Comparison of ENCODE assay signal across 8 mouse cellular contexts in genomic region chr13:98298833-98299758, GRCm38 (mm10). TPM values are rescaled to one million over a fixed set of nuclear protein-coding genes. Genes with fewer than 3 reads are reported as not detected.
DNase-seq lines count a peak whose midpoint lies in the region; ATAC-seq and TF ChIP-seq lines count a peak whose summit lies in the region.

No protein-coding gene starts in this region.

- no peak overlapping the region for H3K27ac ChIP-seq in heart, embryonic 13.5 days (replicated peaks)
- no peak overlapping the region for H3K27ac ChIP-seq in liver, embryonic 12.5 days
- H3K27ac ChIP-seq in neural tube, embryonic 12.5 days: no peak overlapping the region
- no peak overlapping the region; the same call in 1 of the 2 replicates for H3K27ac ChIP-seq in stomach, postnatal 0 days (replicated peaks)

- H3K4me2 ChIP-seq in heart, embryonic 13.5 days: peak overlapping the region; percentile 29
- H3K4me2 ChIP-seq in liver, embryonic 12.5 days: peak overlapping the region; percentile 27; the same call in 1 of the 2 replicates
- H3K4me2 ChIP-seq in neural tube, embryonic 12.5 days (replicated peaks): peak overlapping the region; percentile 41
- no peak overlapping the region for H3K4me2 ChIP-seq in stomach, postnatal 0 days (replicated peaks; ENCODE audit: low read depth)

- WGBS in heart, embryonic 13.5 days: 53% methylated on average over 21 of the region's 21 CpGs
- 51% methylated on average over 21 of the region's 21 CpGs for WGBS in liver, embryonic 12.5 days (ENCODE audit: insufficient replicate concordance)
- 49% methylated on average over 21 of the region's 21 CpGs for WGBS in neural tube, embryonic 12.5 days
- WGBS in stomach, postnatal 0 days: 44% methylated on average over 21 of the region's 21 CpGs

- peak; percentile 86 for TF ChIP-seq CTCF in stomach, postnatal 0 days (IDR thresholded peaks at IDR 0.05; ENCODE audit: low read depth)

- H3K9me3 ChIP-seq in heart, embryonic 13.5 days: no peaks in the 10 kb centered on the region
- H3K9me3 ChIP-seq in liver, embryonic 12.5 days (replicated peaks): peaks cover 4% of the 10 kb centered on the region; the same call in 1 of the 2 replicates
- H3K9me3 ChIP-seq in neural tube, embryonic 12.5 days: no peaks in the 10 kb centered on the region
- H3K9me3 ChIP-seq in stomach, postnatal 0 days (ENCODE audit: control insufficient read depth, low read length): no peaks in the 10 kb centered on the region

- H3K27me3 ChIP-seq in heart, embryonic 13.5 days (replicated peaks): no peaks in the 10 kb centered on the region; the same call in 1 of the 2 replicates
- no peaks in the 10 kb centered on the region; the same call in 1 of the 2 replicates for H3K27me3 ChIP-seq in liver, embryonic 12.5 days (replicated peaks)
- H3K27me3 ChIP-seq in neural tube, embryonic 12.5 days (replicated peaks): no peaks in the 10 kb centered on the region
- H3K27me3 ChIP-seq in stomach, postnatal 0 days (ENCODE audit: control insufficient read depth, insufficient read depth, low read length): no peaks in the 10 kb centered on the region

- H3K4me1 ChIP-seq in heart, embryonic 13.5 days: no peaks in the 10 kb centered on the region
- H3K4me1 ChIP-seq in liver, embryonic 12.5 days: 0 out of 2 replicates have a peak, but pooled peaks cover 3% of the 10 kb centered on the region
- H3K4me1 ChIP-seq in neural tube, embryonic 12.5 days: no peaks in the 10 kb centered on the region
- H3K4me1 ChIP-seq in stomach, postnatal 0 days (replicated peaks; ENCODE audit: control insufficient read depth, insufficient read depth): no peaks in the 10 kb centered on the region

- peak; percentile 82 for DNase-seq in CD4-positive, CD25-positive, alpha-beta regulatory T cell, adult 2 months (ENCODE audit: low read depth, low spot score)
- DNase-seq in brain, adult 2 months (ENCODE audit: low read depth, low spot score): peak; percentile 92
- DNase-seq in kidney, postnatal 10 days: peak; percentile 85
- DNase-seq in stomach, postnatal 0 days (ENCODE audit: low spot score): peak; percentile 87

- H3K9ac ChIP-seq in heart, embryonic 13.5 days: no peak overlapping the region
- no peak overlapping the region for H3K9ac ChIP-seq in liver, embryonic 12.5 days
- no peak overlapping the region for H3K9ac ChIP-seq in neural tube, embryonic 12.5 days
- H3K9ac ChIP-seq in stomach, postnatal 0 days (ENCODE audit: low read length): no peak overlapping the region

- no peak for TF ChIP-seq EP300 in stomach, postnatal 0 days (optimal IDR thresholded peaks at IDR 0.05)

- no peaks in the 10 kb centered on the region for H3K36me3 ChIP-seq in heart, embryonic 13.5 days
- H3K36me3 ChIP-seq in liver, embryonic 12.5 days: no peaks in the 10 kb centered on the region
- no peaks in the 10 kb centered on the region for H3K36me3 ChIP-seq in neural tube, embryonic 12.5 days
- no peaks in the 10 kb centered on the region for H3K36me3 ChIP-seq in stomach, postnatal 0 days (ENCODE audit: control insufficient read depth, insufficient read depth, low read length)

- peak; percentile 84 for ATAC-seq in erythroblast, adult 5-6 weeks (replicated peaks; ENCODE audit: low FRiP score, poor library complexity, severe bottlenecking)
- ATAC-seq in heart, embryonic 13.5 days (ENCODE audit: extremely low read depth, insufficient number of reproducible peaks, low FRiP score, low TSS enrichment): no peak
- ATAC-seq in liver, embryonic 12.5 days: peak; percentile 55; the same call in 1 of the 2 replicates
- peak; percentile 71 for ATAC-seq in neural tube, embryonic 12.5 days (ENCODE audit: low FRiP score, low read depth)
- peak; percentile 85 for ATAC-seq in stomach, postnatal 0 days (ENCODE audit: low FRiP score, low TSS enrichment)

- 0 out of 2 replicates have a peak overlapping the region, but pooled peaks have one; percentile 5 for H3K4me3 ChIP-seq in heart, embryonic 13.5 days
- no peak overlapping the region for H3K4me3 ChIP-seq in liver, embryonic 12.5 days
- H3K4me3 ChIP-seq in neural tube, embryonic 12.5 days: no peak overlapping the region
- H3K4me3 ChIP-seq in stomach, postnatal 0 days (ENCODE audit: low read depth, low read length): no peak overlapping the region

RNA-seq across cellular contexts. Expression of gene Btf3, which starts 17.7 kb away (rescaled TPM):
- total RNA-seq in erythroblast, adult 5-6 weeks (2015; ENCODE audit: low replicate concordance): 325 and 335 TPM in 2 replicates
- 314 and 425 TPM in 2 replicates for total RNA-seq in erythroblast, adult 5-6 weeks (2017; ENCODE audit: low replicate concordance)
- 385 and 447 TPM in 2 replicates for polyA plus RNA-seq in heart, embryonic 13.5 days (2015; fragmentation: Nextera tagmentation; extraction: Ambion mirVana)
- polyA plus RNA-seq in liver, embryonic 12.5 days (2016; fragmentation: Nextera tagmentation; extraction: Ambion mirVana): 552 and 568 TPM in 2 replicates
- polyA plus RNA-seq in neural tube, embryonic 12.5 days (2016; fragmentation: Nextera tagmentation; extraction: Ambion mirVana): 648 and 669 TPM in 2 replicates
- polyA plus RNA-seq in stomach, postnatal 0 days (2015; fragmentation: Nextera tagmentation; extraction: Ambion mirVana): 559 TPM in 2 replicates

RNA-seq across cellular contexts. Expression of gene Gm21976, which starts 19.4 kb away (rescaled TPM):
- total RNA-seq in erythroblast, adult 5-6 weeks (2015; ENCODE audit: low replicate concordance): not detected in 2 replicates
- total RNA-seq in erythroblast, adult 5-6 weeks (2017; ENCODE audit: low replicate concordance): not detected in 2 replicates
- not detected in 2 replicates for polyA plus RNA-seq in heart, embryonic 13.5 days (2015; fragmentation: Nextera tagmentation; extraction: Ambion mirVana)
- polyA plus RNA-seq in liver, embryonic 12.5 days (2016; fragmentation: Nextera tagmentation; extraction: Ambion mirVana): not detected in 2 replicates
- not detected in 2 replicates for polyA plus RNA-seq in neural tube, embryonic 12.5 days (2016; fragmentation: Nextera tagmentation; extraction: Ambion mirVana)
- polyA plus RNA-seq in stomach, postnatal 0 days (2015; fragmentation: Nextera tagmentation; extraction: Ambion mirVana): not detected in 2 replicates

RNA-seq across cellular contexts. Expression of gene Ankra2, which starts 36.2 kb away (rescaled TPM):
- total RNA-seq in erythroblast, adult 5-6 weeks (2015; ENCODE audit: low replicate concordance): 4.6 and 13.8 TPM in 2 replicates
- 7.1 and 7.9 TPM in 2 replicates for total RNA-seq in erythroblast, adult 5-6 weeks (2017; ENCODE audit: low replicate concordance)
- polyA plus RNA-seq in heart, embryonic 13.5 days (2015; fragmentation: Nextera tagmentation; extraction: Ambion mirVana): 14.1 and 14.8 TPM in 2 replicates
- 11.6 and 11.7 TPM in 2 replicates for polyA plus RNA-seq in liver, embryonic 12.5 days (2016; fragmentation: Nextera tagmentation; extraction: Ambion mirVana)
- polyA plus RNA-seq in neural tube, embryonic 12.5 days (2016; fragmentation: Nextera tagmentation; extraction: Ambion mirVana): 41.4 and 46.1 TPM in 2 replicates
- polyA plus RNA-seq in stomach, postnatal 0 days (2015; fragmentation: Nextera tagmentation; extraction: Ambion mirVana): 20.5 and 20.6 TPM in 2 replicates

RNA-seq across cellular contexts. Expression of gene Utp15, which starts 36.3 kb away (rescaled TPM):
- total RNA-seq in erythroblast, adult 5-6 weeks (2015; ENCODE audit: low replicate concordance): 2.3 and 8.6 TPM in 2 replicates
- total RNA-seq in erythroblast, adult 5-6 weeks (2017; ENCODE audit: low replicate concordance): 7.9 and 9.6 TPM in 2 replicates
- polyA plus RNA-seq in heart, embryonic 13.5 days (2015; fragmentation: Nextera tagmentation; extraction: Ambion mirVana): 13.5 and 15.0 TPM in 2 replicates
- 26.9 and 28.4 TPM in 2 replicates for polyA plus RNA-seq in liver, embryonic 12.5 days (2016; fragmentation: Nextera tagmentation; extraction: Ambion mirVana)
- 33.6 and 34.9 TPM in 2 replicates for polyA plus RNA-seq in neural tube, embryonic 12.5 days (2016; fragmentation: Nextera tagmentation; extraction: Ambion mirVana)
- 9.5 and 9.6 TPM in 2 replicates for polyA plus RNA-seq in stomach, postnatal 0 days (2015; fragmentation: Nextera tagmentation; extraction: Ambion mirVana)

RNA-seq across cellular contexts. Expression of gene Foxd1, which starts 54.9 kb away (rescaled TPM):
- total RNA-seq in erythroblast, adult 5-6 weeks (2015; ENCODE audit: low replicate concordance): not detected in 2 replicates
- not detected in 2 replicates for total RNA-seq in erythroblast, adult 5-6 weeks (2017; ENCODE audit: low replicate concordance)
- polyA plus RNA-seq in heart, embryonic 13.5 days (2015; fragmentation: Nextera tagmentation; extraction: Ambion mirVana): 0.04 TPM in 2 replicates
- polyA plus RNA-seq in liver, embryonic 12.5 days (2016; fragmentation: Nextera tagmentation; extraction: Ambion mirVana): not detected in 2 replicates
- 4.9 and 5.7 TPM in 2 replicates for polyA plus RNA-seq in neural tube, embryonic 12.5 days (2016; fragmentation: Nextera tagmentation; extraction: Ambion mirVana)
- polyA plus RNA-seq in stomach, postnatal 0 days (2015; fragmentation: Nextera tagmentation; extraction: Ambion mirVana): not detected in 2 replicates
